Mouse (Mus musculus): ENCODE results near the gene Lmcd1. TPM values are rescaled to one million over a fixed set of nuclear protein-coding genes. Genes with fewer than 3 reads are reported as not detected.

Lmcd1 gene
- total RNA-seq, 4 experiments from 2014 or later = 6.2 to 13.3 (median 10.2) TPM

- DNase-seq = no peak
Observed at GRCm38 (mm10) chr6:112360676-112361075, 87.1 kb downstream of the Lmcd1 start.

GRCm38 (mm10) chr6:112362349-112362958 is 88.9 kb downstream of the Lmcd1 start:
- DNase-seq = peak; percentile 31

- DNase-seq = no peak
Observed at GRCm38 (mm10) chr6:112364581-112364980, 91.0 kb downstream of the Lmcd1 start.

- DNase-seq = no peak
Observed at GRCm38 (mm10) chr6:112365294-112365693, 91.7 kb downstream of the Lmcd1 start.

GRCm38 (mm10) chr6:112373886-112374585 is 100.5 kb downstream of the Lmcd1 start:
- no peak for DNase-seq

GRCm38 (mm10) chr6:112375661-112376392 is 102.3 kb downstream of the Lmcd1 start:
- DNase-seq = no peak

GRCm38 (mm10) chr6:112379054-112379453 is 105.5 kb downstream of the Lmcd1 start:
- no peak for DNase-seq

Other genes starting within 250 kb of the Lmcd1 start
- 1 to 10 TPM; 1.0 to 7.3 (median 2.4) TPM for gene Ssu2, start 114.3 kb downstream of the Lmcd1 start, total RNA-seq (2022)
- gene Cav3, start 185.7 kb downstream of the Lmcd1 start, total RNA-seq (2022) = not detected
- 100 to 1,000 TPM in 2 of 4 experiments, 10 to 100 TPM in 2; 15.5 to 261 (median 124) TPM for gene Oxtr, start 216.2 kb downstream of the Lmcd1 start, total RNA-seq (2022)

All from adrenal gland, adult 8-10 months (tissue).